Mouse (Mus musculus) liver, embryonic 16.5 days (tissue): Measurements from ENCODE around the gene Chad. TPM values are rescaled to one million over a fixed set of nuclear protein-coding genes. Genes with fewer than 3 reads are reported as not detected.
A peak's percentile ranks its signal among the peaks of the same experiment; 100 is the strongest.

ENCODE experiments used
- ATAC-seq: fragments of 200-750 bp; cut with Nextera tagmentation; 2 replicates; pipeline ENCODE4 v1.8.0; 2017; ENCODE audit warnings: low read depth, mild to moderate bottlenecking, moderate number of reproducible peaks, moderate library complexity
- H3K27ac ChIP-seq: fragments of 300-500 bp; sonication (generic); 2 replicates; pipeline ENCODE4 v1.5.1; 2014; ENCODE audit warnings: mild to moderate bottlenecking, low read length
- H3K27me3 ChIP-seq: fragments of 300-500 bp; sonication (generic); 2 replicates; pipeline ENCODE4 v1.6.1; 2014; ENCODE audit warnings: low read depth, low read length, mixed read lengths; ENCODE audit not compliant: control insufficient read depth, insufficient read depth
- H3K36me3 ChIP-seq: fragments of 300-500 bp; sonication (generic); 2 replicates; pipeline ENCODE4 v1.6.1; 2014; ENCODE audit warnings: mild to moderate bottlenecking; ENCODE audit not compliant: control insufficient read depth, insufficient read depth
- H3K4me1 ChIP-seq: fragments of 300-500 bp; sonication (generic); 2 replicates; pipeline ENCODE4 v1.6.1; 2014; ENCODE audit warnings: low read depth, low read length, mixed read lengths; ENCODE audit not compliant: control insufficient read depth
- H3K4me2 ChIP-seq: fragments of 300-500 bp; sonication (generic); 2 replicates; pipeline ENCODE4 v1.6.1; 2014; ENCODE audit warnings: low read depth, low read length, mixed read lengths
- H3K4me3 ChIP-seq: fragments of 300-500 bp; sonication (generic); 2 replicates; pipeline ENCODE4 v1.5.1; 2014; ENCODE audit warnings: low read depth, mild to moderate bottlenecking, low read length
- H3K9ac ChIP-seq: fragments of 300-500 bp; sonication (generic); 2 replicates; pipeline ENCODE4 v1.6.1; 2014; ENCODE audit warnings: low read depth, low read length
- H3K9me3 ChIP-seq: fragments of 300-500 bp; sonication (generic); replicated peaks from 2 replicates; pipeline ENCODE4 v1.6.1; 2016; ENCODE audit warnings: low read length; ENCODE audit not compliant: control insufficient read depth
- WGBS: fragments of 180-500 bp; shearing (Covaris S2); extraction: QIAGEN DNeasy Blood & Tissue Kit; methylation state at CpG from one replicate; pipeline ENCODE4 v1.1.7; 2014; ENCODE audit not compliant: insufficient replicate concordance; 5-methylcytosine and 5-hydroxymethylcytosine counted together
- polyA plus RNA-seq: library from polyadenylated mRNA; unstranded; fragments of >200 nt; fragmentation: Nextera tagmentation; extraction: Ambion mirVana; gene quantifications from 2 replicates; pipeline ENCODE4 v1.2.1, GENCODE M21; 2015

The Chad gene
- polyA plus RNA-seq, 1 experiment from 2014 or later, result 0.05 TPM

DNA sequence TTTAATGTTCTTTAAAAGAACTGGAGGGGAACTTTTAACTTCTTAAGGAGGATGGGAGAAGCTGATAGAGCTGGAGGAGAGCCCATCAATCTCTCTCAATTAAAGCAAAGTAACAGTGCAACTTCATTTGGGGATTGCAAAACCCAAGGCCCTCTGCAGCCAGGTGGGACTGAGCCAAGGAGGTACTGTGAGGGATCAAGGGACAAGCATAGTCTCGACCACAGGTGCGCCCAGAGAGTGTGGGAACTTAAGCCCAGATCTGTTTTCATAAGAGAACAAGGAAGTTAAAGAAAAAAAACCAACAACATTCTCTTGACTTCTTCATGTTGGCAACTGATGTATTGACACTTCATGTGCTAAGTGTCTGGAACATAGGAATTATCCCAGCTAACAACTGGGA lies 10.2 kb downstream of the Chad start:
- 49% methylated on average over 2 of the region's 2 CpGs for WGBS
- H3K4me1 ChIP-seq, result no peaks in the 10 kb centered on the region
- no peaks in the 10 kb centered on the region for H3K36me3 ChIP-seq
- ATAC-seq, result no peak
- no peaks in the 10 kb centered on the region for H3K27me3 ChIP-seq
- no peaks in the 10 kb centered on the region for H3K9me3 ChIP-seq
- no peak overlapping the region for H3K4me3 ChIP-seq
- H3K4me2 ChIP-seq, result no peak overlapping the region
- no peak overlapping the region for H3K9ac ChIP-seq
- H3K27ac ChIP-seq, result no peak overlapping the region

GRCm38 (mm10) chr11:94576361-94576760 lies 11.5 kb downstream of the Chad start:
- WGBS, result 75% methylated on average over 9 of the region's 9 CpGs

GRCm38 (mm10) chr11:94580111-94580740 lies 15.4 kb downstream of the Chad start:
- H3K4me2 ChIP-seq, result no peak overlapping the region
- 67% methylated on average over 5 of the region's 5 CpGs for WGBS
- no peak overlapping the region for H3K9ac ChIP-seq
- H3K4me3 ChIP-seq, result no peak overlapping the region
- H3K27me3 ChIP-seq, result no peaks in the 10 kb centered on the region
- H3K27ac ChIP-seq, result no peak overlapping the region
- H3K36me3 ChIP-seq, result no peaks in the 10 kb centered on the region
- ATAC-seq, result no peak
- no peaks in the 10 kb centered on the region for H3K9me3 ChIP-seq
- no peaks in the 10 kb centered on the region for H3K4me1 ChIP-seq

More at GRCm38 (mm10) chr11:94576361-94576760, 11.5 kb downstream of the Chad start:
- Histone ChIP-seq H3K4me1 (no peaks in the 10 kb centered on the region), H3K9ac (no peak overlapping the region), H3K4me3 (no peak overlapping the region), H3K4me2 (no peak overlapping the region), H3K36me3 (no peaks in the 10 kb centered on the region), H3K27ac (no peak overlapping the region), H3K9me3 (no peaks in the 10 kb centered on the region), H3K27me3 (no peaks in the 10 kb centered on the region)
- ATAC-seq, result no peak

DNA sequence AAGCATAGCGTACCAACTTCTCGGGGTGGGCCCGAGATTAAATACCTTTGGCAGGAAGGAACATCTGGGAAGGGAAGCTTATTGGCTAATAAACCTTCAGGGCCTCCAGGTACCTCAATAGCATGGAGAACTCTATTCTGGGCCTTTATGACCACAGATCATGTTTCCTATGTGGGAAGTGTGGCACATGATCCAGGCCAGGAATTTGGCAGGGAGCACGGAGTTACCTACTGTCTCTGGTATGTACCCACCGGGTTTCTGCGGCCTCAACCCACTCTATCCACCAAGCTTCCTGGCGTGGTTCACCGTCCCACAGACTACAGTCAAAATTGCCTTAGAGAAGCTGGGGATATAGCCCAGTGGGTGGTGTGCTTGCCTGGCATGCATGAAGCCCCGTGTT lies 20.2 kb downstream of the Chad start:
- no peak overlapping the region for H3K27ac ChIP-seq
- no peak overlapping the region for H3K9ac ChIP-seq
- H3K9me3 ChIP-seq, result no peaks in the 10 kb centered on the region
- H3K36me3 ChIP-seq, result no peaks in the 10 kb centered on the region
- no peak overlapping the region for H3K4me2 ChIP-seq
- 77% methylated on average over 9 of the region's 9 CpGs for WGBS
- no peak overlapping the region for H3K4me3 ChIP-seq
- H3K27me3 ChIP-seq, result no peaks in the 10 kb centered on the region
- ATAC-seq, result no peak
- no peaks in the 10 kb centered on the region; the same call in 1 of the 2 replicates for H3K4me1 ChIP-seq

DNA sequence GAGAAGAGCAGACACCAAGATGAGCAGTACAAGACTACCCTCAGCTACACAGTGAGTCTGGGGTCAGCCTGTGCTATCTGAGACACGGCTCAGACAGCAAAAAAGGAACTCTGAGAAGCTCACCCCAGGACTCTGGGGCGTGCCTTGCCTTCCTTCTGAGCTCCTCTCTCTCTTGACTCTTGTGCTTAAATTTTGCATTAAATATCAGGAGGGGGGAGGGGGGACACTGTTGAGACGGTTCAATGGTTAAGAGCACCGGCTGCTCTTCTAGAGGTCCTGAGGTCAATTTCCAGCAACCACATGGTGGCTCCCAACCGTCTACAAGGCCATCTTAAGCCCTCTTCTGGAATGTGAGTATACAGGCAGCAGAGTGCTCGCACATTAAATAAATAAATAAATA lies 22.7 kb downstream of the Chad start:
- no peak overlapping the region for H3K4me2 ChIP-seq
- H3K4me1 ChIP-seq, result no peaks in the 10 kb centered on the region; the same call in none of the 2 replicates
- no peak overlapping the region for H3K4me3 ChIP-seq
- no peaks in the 10 kb centered on the region for H3K27me3 ChIP-seq
- H3K9me3 ChIP-seq, result no peaks in the 10 kb centered on the region
- H3K36me3 ChIP-seq, result no peaks in the 10 kb centered on the region
- no peak for ATAC-seq
- 50% methylated on average over 6 of the region's 6 CpGs for WGBS
- no peak overlapping the region for H3K9ac ChIP-seq
- no peak overlapping the region for H3K27ac ChIP-seq

- H3K4me2 ChIP-seq, result no peak overlapping the region
- H3K36me3 ChIP-seq, result no peaks in the 10 kb centered on the region
- no peak overlapping the region for H3K27ac ChIP-seq
- peaks cover 5% of the 10 kb centered on the region; the same call in 1 of the 2 replicates for H3K4me1 ChIP-seq
- 54% methylated on average over 7 of the region's 7 CpGs for WGBS
- ATAC-seq, result no peak
- H3K4me3 ChIP-seq, result no peak overlapping the region
- no peak overlapping the region for H3K9ac ChIP-seq
- no peaks in the 10 kb centered on the region for H3K9me3 ChIP-seq
- H3K27me3 ChIP-seq, result no peaks in the 10 kb centered on the region
These were observed 31.5 kb downstream of the Chad start for GRCm38 (mm10) chr11:94596311-94596852.

DNA sequence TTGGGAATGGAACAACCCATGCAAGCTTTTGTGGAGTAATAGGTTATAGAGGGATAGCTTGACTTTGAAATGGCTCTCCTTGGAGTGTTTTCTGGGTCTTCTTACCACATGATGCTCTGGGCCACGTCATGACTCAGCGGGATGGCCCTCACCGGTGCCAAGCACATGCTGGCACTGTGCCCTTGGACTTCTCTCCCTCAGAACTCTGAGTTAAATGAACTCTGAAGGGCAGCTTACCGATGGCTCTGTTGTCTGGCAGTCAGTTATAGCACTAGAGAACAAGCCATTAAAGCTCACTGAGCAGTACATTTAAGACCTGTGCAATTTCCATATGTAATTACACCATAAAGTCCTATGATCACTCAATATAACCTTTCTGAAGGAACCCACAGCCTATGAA lies 32.5 kb downstream of the Chad start:
- no peaks in the 10 kb centered on the region for H3K27me3 ChIP-seq
- H3K4me3 ChIP-seq, result no peak overlapping the region
- no peak for ATAC-seq
- no peaks in the 10 kb centered on the region for H3K9me3 ChIP-seq
- H3K4me1 ChIP-seq, result peaks cover 5% of the 10 kb centered on the region; the same call in 1 of the 2 replicates
- WGBS, result 73% methylated on average over 4 of the region's 4 CpGs
- H3K36me3 ChIP-seq, result no peaks in the 10 kb centered on the region
- no peak overlapping the region for H3K27ac ChIP-seq
- H3K4me2 ChIP-seq, result no peak overlapping the region
- no peak overlapping the region for H3K9ac ChIP-seq

- Histone ChIP-seq H3K4me2 (no peak overlapping the region), H3K9me3 (no peaks in the 10 kb centered on the region), H3K27me3 (no peaks in the 10 kb centered on the region), H3K27ac (peak overlapping the region; percentile 19; the same call in 1 of the 2 replicates), H3K4me3 (no peak overlapping the region), H3K4me1 (peaks cover 5% of the 10 kb centered on the region; the same call in 1 of the 2 replicates), H3K36me3 (no peaks in the 10 kb centered on the region), H3K9ac (no peak overlapping the region; the same call in 1 of the 2 replicates)
- no peak for ATAC-seq
- WGBS, result 60% methylated on average over 6 of the region's 6 CpGs
These were observed 33.7 kb downstream of the Chad start for GRCm38 (mm10) chr11:94598437-94599120.

- no peak for ATAC-seq
- Histone ChIP-seq H3K4me1 (peaks cover 5% of the 10 kb centered on the region; the same call in 1 of the 2 replicates), H3K4me3 (no peak overlapping the region), H3K9me3 (no peaks in the 10 kb centered on the region), H3K4me2 (no peak overlapping the region), H3K36me3 (no peaks in the 10 kb centered on the region), H3K9ac (no peak overlapping the region), H3K27me3 (no peaks in the 10 kb centered on the region), H3K27ac (no peak overlapping the region)
- 70% methylated on average over 7 of the region's 7 CpGs for WGBS
These were observed 35.6 kb downstream of the Chad start for GRCm38 (mm10) chr11:94600447-94600846.
